Mouse (Mus musculus) G1E (cell line): ENCODE results near the gene Grin2c.

ENCODE experiments used
- CTCF ChIP-seq: IDR thresholded peaks from 2 replicates; pipeline ENCODE4 v1.5.1; 2012; ENCODE audit warnings: low read depth, low read length, inconsistent platforms, mixed read lengths
- TAL1 ChIP-seq: conservative IDR thresholded peaks from 2 replicates; pipeline ENCODE4 v1.6.1; 2012; ENCODE audit warnings: low read depth, low read length, inconsistent platforms, mixed read lengths

DNA sequence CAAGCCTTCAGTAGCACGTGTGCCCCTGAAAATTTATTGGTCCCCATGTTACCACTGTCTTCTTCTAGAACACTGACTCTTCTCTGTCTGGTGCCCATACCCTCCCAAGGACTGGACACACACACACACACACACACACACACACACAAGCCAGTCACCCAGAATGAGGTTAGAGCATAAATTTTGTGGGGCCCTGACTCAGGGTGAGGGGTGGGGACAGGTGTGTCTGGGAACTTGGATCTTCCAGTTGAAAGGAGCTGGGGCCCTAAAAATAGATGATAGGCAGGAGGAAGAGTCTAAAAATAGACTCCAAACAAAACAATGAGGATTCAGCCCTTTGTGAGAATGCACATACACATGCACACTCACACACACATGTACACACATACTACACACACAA is 41.7 kb upstream of the Grin2c start:
- no peak for TF ChIP-seq CTCF
- no peak for TF ChIP-seq TAL1
